Mouse (Mus musculus) cerebral cortex, adult 2 months (tissue): ENCODE results near the gene Arhgap22.

Experiments
- WGBS: fragments of 180-500 bp; shearing (Covaris S2); methylation state at CpG from one replicate; pipeline ENCODE4 v1.1.7; 2018; 5-methylcytosine and 5-hydroxymethylcytosine counted together

Gene Arhgap22

GRCm38 (mm10) chr14:33282447-33282846 lies 68.6 kb downstream of the Arhgap22 start:
- 92% methylated on average over 4 of the region's 4 CpGs for WGBS

GRCm38 (mm10) chr14:33287920-33288319 lies 74.1 kb downstream of the Arhgap22 start:
- 83% methylated on average over 4 of the region's 4 CpGs for WGBS

DNA sequence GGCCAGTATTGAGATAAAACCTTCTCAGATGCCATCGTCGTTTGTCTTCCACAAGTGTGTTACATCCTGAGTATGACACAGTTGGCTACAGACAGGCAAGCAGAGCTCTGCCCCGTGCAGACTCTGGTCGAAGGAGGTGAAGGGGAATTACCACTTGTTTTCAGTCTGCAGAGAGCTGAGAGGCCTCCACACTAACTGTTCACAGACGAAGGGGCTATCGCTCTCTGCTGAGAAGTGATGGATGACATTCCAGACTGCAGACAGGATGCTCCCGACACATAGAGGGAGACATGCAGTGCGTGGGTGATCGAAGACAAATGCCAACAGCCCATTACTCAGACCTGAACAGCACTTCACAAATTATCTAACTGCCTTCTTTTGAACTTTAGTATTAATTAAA lies 76.2 kb downstream of the Arhgap22 start:
- WGBS: 80% methylated on average over 9 of the region's 9 CpGs

DNA sequence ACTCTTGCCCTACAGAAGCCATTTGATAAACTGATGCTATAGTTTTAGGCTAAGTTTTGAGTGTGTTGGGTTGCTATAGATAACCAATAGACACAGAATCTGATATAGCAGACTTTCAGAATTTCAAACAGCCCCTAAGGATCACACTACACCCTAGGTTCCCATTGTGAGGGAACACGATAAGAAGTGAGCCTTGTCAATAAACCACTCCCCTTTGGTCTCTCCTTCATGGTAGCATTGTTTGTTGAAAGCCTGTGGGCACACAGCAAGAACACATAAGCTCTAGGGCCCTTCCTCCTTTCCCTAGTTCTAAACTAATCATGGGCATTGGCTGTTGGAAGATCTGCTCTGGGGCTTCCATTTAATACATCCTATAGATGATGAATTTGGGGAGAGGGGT lies 80.7 kb downstream of the Arhgap22 start:
- whole genome bisulfite sequencing: 71% methylated on average over 1 of the region's 1 CpGs

DNA sequence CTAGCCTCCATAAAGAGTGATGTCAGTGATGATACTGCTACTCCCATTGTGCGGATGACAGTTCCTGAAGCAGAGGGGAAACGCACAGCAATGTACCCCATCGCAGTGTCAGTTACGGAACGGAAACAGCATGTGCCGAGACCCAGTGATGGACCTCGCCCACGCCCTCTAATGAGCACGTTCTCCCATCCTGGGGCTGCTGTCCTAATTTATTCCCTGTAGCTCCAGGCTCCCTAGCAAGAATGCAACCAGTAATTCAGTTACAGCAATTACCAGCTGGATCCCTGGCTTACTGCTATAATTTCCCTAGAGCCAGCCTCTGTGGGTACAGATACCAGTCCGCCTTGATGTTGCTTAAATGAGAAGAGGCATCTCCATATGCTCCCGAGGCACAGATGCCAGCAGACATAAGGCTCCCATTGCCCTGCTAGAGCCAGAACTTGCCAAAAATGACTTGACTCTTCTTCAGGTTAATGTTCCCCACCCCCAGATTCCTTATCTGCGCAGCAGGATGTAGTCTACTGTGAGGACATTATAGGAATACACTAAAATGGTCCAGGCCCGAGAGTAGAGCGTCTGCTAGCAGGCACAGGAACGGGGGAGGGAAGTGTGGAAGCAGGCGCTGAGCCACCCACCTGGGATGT lies 83.0 kb downstream of the Arhgap22 start:
- WGBS: 42% methylated on average over 16 of the region's 16 CpGs

GRCm38 (mm10) chr14:33300591-33300990 lies 86.8 kb downstream of the Arhgap22 start:
- 81% methylated on average over 2 of the region's 2 CpGs for WGBS

DNA sequence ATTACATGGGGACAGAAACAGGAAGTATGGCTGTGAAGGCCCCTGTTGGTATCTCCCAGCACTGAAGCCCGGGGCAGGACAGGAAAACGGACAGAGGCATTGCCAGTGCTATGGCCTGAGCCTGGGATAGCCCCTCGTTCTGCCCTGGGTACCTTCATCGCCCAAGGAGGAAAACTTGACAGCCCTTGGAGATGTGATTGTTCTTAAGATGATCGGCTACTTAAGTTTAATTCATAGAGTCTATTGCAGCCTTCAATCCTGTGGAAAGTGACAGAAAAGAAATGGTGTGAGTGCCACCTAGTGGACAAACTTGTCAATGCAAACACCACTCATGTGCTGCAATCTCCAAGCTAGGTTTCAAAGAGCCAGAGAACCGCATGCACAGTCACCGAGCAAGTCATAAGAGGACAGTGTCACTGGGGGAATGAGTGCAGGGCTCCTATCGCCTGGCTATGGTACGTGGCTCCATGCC lies 89.6 kb downstream of the Arhgap22 start:
- 22% methylated on average over 9 of the region's 9 CpGs for WGBS

GRCm38 (mm10) chr14:33305645-33306281 lies 91.9 kb downstream of the Arhgap22 start:
- WGBS: 55% methylated on average over 12 of the region's 12 CpGs

DNA sequence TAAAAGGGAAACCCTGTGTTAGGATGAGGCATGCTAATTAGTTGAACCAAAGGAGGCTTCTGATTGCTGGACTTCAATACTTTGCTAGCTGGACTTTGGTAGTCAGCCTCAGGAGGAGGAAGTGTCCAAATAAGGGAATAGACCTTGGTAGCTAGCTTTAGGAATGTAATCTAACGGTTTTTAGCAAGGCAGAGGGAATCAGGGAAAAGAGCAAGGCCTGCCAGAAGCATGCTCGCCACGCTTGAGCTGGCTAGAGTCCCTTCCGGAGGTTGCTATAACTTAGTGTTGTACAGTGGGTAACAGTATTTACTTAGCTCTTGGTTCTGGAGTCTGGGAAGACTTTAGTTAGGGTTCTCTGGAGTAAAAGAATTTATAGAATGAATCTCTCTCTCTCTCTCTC lies 96.9 kb downstream of the Arhgap22 start:
- WGBS: 42% methylated on average over 4 of the region's 4 CpGs

DNA sequence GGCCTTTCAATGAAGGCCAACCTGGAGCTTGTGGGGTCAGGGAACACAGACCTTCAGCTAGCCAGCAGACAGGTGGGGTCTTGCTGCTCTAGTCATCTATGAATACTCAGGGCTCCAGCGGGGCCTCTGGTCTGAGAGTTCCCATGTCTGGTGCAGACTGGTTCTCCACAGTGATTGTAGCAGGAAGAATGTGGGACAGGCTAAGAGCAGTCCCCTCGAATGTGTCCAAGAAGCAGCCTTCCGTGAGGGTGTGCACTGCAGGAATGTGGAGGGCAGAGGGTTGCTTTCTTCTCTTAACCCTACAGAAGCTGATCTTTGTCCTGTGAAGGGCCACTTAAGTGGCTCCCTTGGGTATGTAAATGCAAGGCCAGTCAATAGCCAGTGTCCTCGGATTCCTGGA lies 98.5 kb downstream of the Arhgap22 start:
- 76% methylated on average over 4 of the region's 4 CpGs for WGBS

GRCm38 (mm10) chr14:33313624-33314023 lies 99.8 kb downstream of the Arhgap22 start:
- 3% methylated on average over 4 of the region's 4 CpGs for WGBS

DNA sequence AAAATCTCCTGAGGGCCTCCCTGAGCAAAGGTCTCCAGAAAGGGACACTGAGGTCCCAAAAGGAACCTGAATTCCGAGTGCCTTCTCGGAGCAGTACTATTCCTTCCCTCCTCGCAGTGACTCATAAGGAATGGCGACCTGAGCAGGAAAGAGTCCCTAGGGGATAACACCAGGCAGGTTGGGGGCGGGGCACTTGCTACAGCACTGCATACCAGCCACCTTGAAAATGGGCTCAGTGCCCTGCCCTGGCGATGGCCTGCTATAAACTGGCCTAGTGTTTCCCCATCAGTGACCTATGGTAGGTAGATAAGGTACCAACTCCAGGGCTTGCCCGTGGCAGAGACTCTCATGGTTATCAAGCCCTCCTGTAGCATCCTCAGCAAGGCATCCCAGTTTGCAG lies 100.3 kb downstream of the Arhgap22 start:
- 62% methylated on average over 7 of the region's 7 CpGs for WGBS

DNA sequence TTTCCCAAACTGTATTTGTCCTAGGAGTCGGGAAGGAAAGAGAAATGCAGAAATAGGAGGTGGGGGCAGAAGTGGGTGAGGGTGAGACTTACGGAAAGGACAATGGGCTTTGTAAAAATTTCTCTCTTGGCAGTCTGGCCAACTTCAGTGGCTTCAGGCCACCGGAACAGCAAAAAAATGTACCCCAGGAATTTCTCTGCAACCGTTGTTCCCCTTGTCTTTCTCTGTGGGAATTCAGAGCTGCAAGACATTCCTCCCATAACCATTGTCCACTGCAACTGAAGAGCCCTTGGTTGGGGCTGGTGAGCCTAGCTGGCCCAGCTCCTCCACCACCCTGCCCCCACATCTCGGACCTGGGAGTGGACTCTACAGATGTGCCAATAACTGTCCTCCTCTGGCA lies 101.3 kb downstream of the Arhgap22 start:
- 65% methylated on average over 5 of the region's 5 CpGs for WGBS

GRCm38 (mm10) chr14:33315771-33316170 lies 101.9 kb downstream of the Arhgap22 start:
- WGBS: 60% methylated on average over 4 of the region's 4 CpGs

DNA sequence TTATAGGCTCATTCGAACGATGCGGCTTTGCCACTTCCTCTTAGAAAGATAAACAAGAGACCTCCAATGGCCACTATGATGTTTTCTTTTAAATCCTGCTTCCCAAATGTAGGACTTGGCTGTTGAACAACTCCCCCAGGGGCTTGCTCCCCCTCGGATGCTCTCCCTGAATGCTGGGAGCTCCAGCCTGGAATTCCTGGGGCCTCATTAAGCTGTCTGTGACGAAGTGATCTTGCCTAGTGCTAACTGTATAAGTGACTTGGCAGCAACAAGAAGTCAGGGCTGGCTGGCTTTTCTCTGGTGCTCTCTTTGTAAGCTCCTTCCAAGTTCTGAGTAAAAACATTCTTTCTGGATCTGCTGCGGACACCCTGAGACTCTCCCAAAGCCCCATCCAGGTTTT lies 104.1 kb downstream of the Arhgap22 start:
- 47% methylated on average over 6 of the region's 6 CpGs for WGBS

DNA sequence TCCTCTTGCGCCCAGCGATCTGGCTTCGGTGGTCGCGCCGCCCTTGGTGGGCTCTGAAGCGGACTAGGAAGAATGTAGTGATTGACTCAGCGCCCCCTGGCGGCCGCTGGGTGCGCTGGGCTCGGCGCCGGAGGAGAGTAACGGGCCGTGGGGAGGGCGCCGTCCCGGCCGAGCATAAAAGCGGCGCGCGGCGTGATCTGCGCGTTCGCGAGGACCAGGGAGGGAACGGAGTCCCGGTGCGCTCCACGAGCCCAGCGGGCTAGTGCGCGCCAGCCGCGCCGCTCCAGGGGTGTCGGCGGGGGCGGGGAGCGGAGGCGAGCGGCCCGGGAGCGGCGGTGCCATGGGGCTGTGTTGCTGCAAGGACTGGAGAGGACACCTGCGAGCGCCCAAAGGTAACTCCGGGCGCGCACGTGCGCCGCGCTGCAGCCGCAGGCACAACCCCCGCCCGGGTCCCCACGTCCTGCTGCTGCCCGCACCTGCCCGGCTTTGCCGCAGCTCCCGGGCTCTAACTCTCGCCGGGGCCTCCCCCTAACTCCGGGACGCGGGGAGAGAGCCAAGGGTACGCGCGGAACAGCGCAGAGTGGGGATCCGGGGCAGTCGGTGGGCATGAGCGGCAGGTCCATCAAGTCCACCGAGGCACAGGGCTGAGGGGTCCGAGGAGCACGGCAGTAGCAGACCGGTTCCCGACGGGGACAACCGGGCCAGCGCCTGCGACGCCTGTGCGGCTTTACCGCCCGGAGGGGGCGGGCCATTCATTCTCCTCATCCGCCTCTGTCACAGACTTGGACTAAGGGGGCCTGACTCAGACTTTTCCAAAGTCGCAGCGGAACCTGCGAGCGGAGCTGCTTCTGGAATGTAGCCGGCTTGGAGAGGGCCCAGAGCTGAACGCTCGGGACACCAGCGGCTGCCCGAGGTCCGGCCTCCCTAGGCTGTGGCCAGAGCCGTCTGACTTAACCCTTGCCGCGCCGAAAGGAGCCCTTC lies 106.0 kb downstream of the Arhgap22 start:
- WGBS: 1% methylated on average over 106 of the region's 106 CpGs

DNA sequence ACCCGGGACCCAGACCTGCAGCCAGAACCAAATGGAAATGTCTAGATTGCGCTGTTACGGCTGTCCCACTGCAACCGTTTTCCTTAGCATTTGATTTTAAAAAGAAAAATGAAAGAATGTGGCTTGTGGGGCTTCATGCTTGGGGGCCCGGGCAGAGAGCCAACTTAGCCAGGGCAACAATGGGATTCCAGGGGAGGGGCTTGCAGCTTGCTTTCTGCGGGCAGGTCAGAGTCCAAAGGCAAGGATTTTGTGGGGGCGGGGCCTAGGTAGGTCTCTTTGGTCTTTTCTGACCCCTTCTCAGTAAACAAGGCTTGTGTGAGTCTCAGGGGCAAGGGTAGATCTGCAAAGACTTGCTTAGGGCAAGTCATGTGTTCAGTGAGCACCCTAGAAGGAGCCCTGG lies 107.0 kb downstream of the Arhgap22 start:
- WGBS: 36% methylated on average over 7 of the region's 7 CpGs

GRCm38 (mm10) chr14:33322661-33323088 lies 108.8 kb downstream of the Arhgap22 start:
- 30% methylated on average over 7 of the region's 7 CpGs for WGBS

DNA sequence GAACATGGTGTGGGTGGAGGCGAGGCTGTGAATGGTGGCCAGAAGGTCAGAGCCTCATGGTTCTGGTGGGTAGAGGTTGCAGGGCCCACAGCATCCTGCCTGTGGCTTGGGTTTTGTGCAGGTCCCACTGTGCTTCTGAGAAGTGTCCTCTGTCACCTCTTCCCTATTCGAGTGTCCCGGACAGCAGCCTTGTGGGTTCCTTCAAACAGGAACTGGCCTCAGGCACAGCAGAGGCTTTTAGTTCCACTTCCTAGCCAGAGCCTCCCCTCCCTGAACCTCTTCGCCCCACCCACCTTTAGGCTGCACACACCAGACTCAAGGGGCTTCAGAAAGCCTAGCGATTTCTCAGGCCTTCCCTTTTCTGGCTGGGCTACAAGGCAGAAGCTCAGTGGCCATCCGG lies 110.7 kb downstream of the Arhgap22 start:
- WGBS: 79% methylated on average over 6 of the region's 6 CpGs

- 42% methylated on average over 5 of the region's 5 CpGs for WGBS
These were observed 114.5 kb downstream of the Arhgap22 start for GRCm38 (mm10) chr14:33328369-33328768.

DNA sequence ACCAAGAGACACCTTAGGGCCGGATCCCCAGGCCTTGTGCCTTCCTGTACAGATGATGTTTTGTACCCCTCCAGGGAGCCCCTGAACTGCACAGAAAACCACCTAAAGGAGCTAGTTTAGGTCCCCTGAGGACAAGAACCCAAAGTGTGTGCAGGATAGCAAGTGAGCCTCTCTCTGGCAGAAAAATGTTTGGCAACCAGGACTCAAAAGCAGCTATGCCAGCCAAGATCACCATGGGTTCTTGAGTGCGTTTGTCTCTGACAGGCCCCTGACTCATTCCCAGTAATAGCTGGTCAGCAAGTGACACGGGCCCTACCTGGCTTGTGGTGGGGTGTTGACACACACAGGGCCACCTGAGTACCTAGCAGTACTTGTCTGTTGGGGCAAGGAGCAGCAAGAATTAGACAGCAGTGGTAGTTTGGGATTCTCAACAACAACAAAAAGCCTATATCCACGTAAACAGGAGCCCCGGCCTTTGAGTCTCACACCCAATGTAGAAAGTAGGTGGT lies 115.5 kb downstream of the Arhgap22 start:
- WGBS: 83% methylated on average over 5 of the region's 5 CpGs

GRCm38 (mm10) chr14:33330986-33331385 lies 117.2 kb downstream of the Arhgap22 start:
- 75% methylated on average over 4 of the region's 4 CpGs for WGBS
